Mouse (Mus musculus): ENCODE data around the gene Rbfox1.

- TF ChIP-seq CTCF (IDR thresholded peaks at IDR 0.05; ENCODE audit: low read depth, low read length) (no peak), POLR2A (IDR thresholded peaks at IDR 0.05; ENCODE audit: borderline replicate concordance, low read depth, low read length) (no peak)
Observed at GRCm38 (mm10) chr16:6648753-6649152, 763.6 kb downstream of the Rbfox1 start.

Measured in bone marrow macrophage, adult 2 months (primary cell).